ENCODE assay signal across 9 mouse cellular contexts in genomic region chr12:76676477-76676876, GRCm38 (mm10). TPM values are rescaled to one million over a fixed set of nuclear protein-coding genes. Genes with fewer than 3 reads are reported as not detected.
DNase-seq lines count a peak whose midpoint lies in the region; ATAC-seq and TF ChIP-seq lines count a peak whose summit lies in the region.
"Had no signal": no experiment of that assay in that cellular context is flagged by ENCODE, and none has a peak within 500 bp of the region (broad histone marks: within the 10 kb centered on the region; RNA-seq: fewer than 3 reads in every experiment).

No protein-coding gene starts in this region.

- H3K4me1 ChIP-seq in lung, postnatal 0 days (ENCODE audit: insufficient read depth, low read depth, low read length): no peaks in the 10 kb centered on the region
- H3K4me1 ChIP-seq in embryonic facial prominence, embryonic 14.5 days (ENCODE audit: control insufficient read depth, insufficient read depth, low read length): no peaks in the 10 kb centered on the region
- H3K4me1 ChIP-seq in liver, embryonic 14.5 days (replicated peaks; ENCODE audit: control insufficient read depth in 2 of 2, insufficient read depth in 2 of 2, low read length in 1 of 2): peaks cover 90 to 92% of the 10 kb centered on the region in 2 experiments

- H3K4me2 ChIP-seq in lung, postnatal 0 days (replicated peaks; ENCODE audit: low read depth, low read length): peak overlapping the region; percentile 42
- H3K4me2 ChIP-seq in embryonic facial prominence, embryonic 14.5 days (ENCODE audit: low read depth, low read length): 0 out of 2 replicates have a peak overlapping the region, but pooled peaks have one; percentile 19
- peak overlapping the region; percentile 80 for H3K4me2 ChIP-seq in liver, embryonic 14.5 days (ENCODE audit: low read depth)

- no peak for TF ChIP-seq CTCF in lung, postnatal 0 days (IDR thresholded peaks at IDR 0.05)
- TF ChIP-seq CTCF in liver, embryonic 14.5 days (IDR thresholded peaks at IDR 0.05; ENCODE audit: low read depth): no peak

- no peaks in the 10 kb centered on the region for H3K36me3 ChIP-seq in lung, postnatal 0 days (ENCODE audit: insufficient read depth, low read length)
- H3K36me3 ChIP-seq in embryonic facial prominence, embryonic 14.5 days (ENCODE audit: control insufficient read depth, insufficient read depth, low read length): no peaks in the 10 kb centered on the region
- H3K36me3 ChIP-seq in liver, embryonic 14.5 days (replicated peaks; ENCODE audit: control insufficient read depth, insufficient read depth, low read depth): peaks cover 40% of the 10 kb centered on the region

- no peak overlapping the region for H3K27ac ChIP-seq in lung, postnatal 0 days (ENCODE audit: low read length)
- no peak overlapping the region for H3K27ac ChIP-seq in embryonic facial prominence, embryonic 14.5 days (replicated peaks; ENCODE audit: low read depth, low read length)
- H3K27ac ChIP-seq in liver, embryonic 14.5 days: peak overlapping the region; percentile 96

- TF ChIP-seq EP300 in lung, postnatal 0 days (IDR thresholded peaks at IDR 0.05): no peak
- no peak for TF ChIP-seq EP300 in liver, embryonic 14.5 days (IDR thresholded peaks at IDR 0.05; ENCODE audit: low read depth)

- intact Hi-C loops in heart, postnatal 25 days (cut with DNase I): no loop called here

- no peak for ATAC-seq in lung, postnatal 0 days
- no peak for ATAC-seq in embryonic facial prominence, embryonic 14.5 days (ENCODE audit: low read depth)
- no peak for ATAC-seq in liver, embryonic 14.5 days (ENCODE audit: insufficient read depth)

- H3K4me3 ChIP-seq in lung, postnatal 0 days (ENCODE audit: low read depth, low read length): peak overlapping the region; percentile 8; the same call in 1 of the 2 replicates
- no peak overlapping the region for H3K4me3 ChIP-seq in embryonic facial prominence, embryonic 14.5 days (ENCODE audit: low read depth, low read length)
- no peak overlapping the region for H3K4me3 ChIP-seq in liver, embryonic 14.5 days (ENCODE audit: insufficient read depth in 1 of 2, low read depth in 2 of 2, low read length in 2 of 2)

- H3K27me3 ChIP-seq in lung, postnatal 0 days (replicated peaks; ENCODE audit: insufficient read depth, low read length): no peaks in the 10 kb centered on the region
- H3K27me3 ChIP-seq in embryonic facial prominence, embryonic 14.5 days (replicated peaks; ENCODE audit: control insufficient read depth, insufficient read depth, low read length): no peaks in the 10 kb centered on the region
- H3K27me3 ChIP-seq in liver, embryonic 14.5 days (ENCODE audit: control insufficient read depth, insufficient read depth, low read length): no peaks in the 10 kb centered on the region

- H3K9me3 ChIP-seq in lung, postnatal 0 days (ENCODE audit: low read length): no peaks in the 10 kb centered on the region
- H3K9me3 ChIP-seq in embryonic facial prominence, embryonic 14.5 days (ENCODE audit: control insufficient read depth, low read length): no peaks in the 10 kb centered on the region
- H3K9me3 ChIP-seq in liver, embryonic 14.5 days (ENCODE audit: control insufficient read depth, low read length): no peaks in the 10 kb centered on the region

- no peak overlapping the region for H3K9ac ChIP-seq in lung, postnatal 0 days (replicated peaks; ENCODE audit: low read depth)
- no peak overlapping the region for H3K9ac ChIP-seq in embryonic facial prominence, embryonic 14.5 days (ENCODE audit: low read depth, low read length)
- H3K9ac ChIP-seq in liver, embryonic 14.5 days (replicated peaks): peak overlapping the region; percentile 34

- WGBS in lung, postnatal 0 days: 48% methylated on average over 22 of the region's 22 CpGs
- 72% methylated on average over 22 of the region's 22 CpGs for WGBS in embryonic facial prominence, embryonic 14.5 days
- 64% methylated on average over 22 of the region's 22 CpGs for WGBS in liver, embryonic 14.5 days (ENCODE audit: insufficient replicate concordance)

- peak; percentile 83 for DNase-seq in heart, adult 11 months
- DNase-seq in heart, postnatal 25 days (ENCODE audit: low spot score): no peak
- peak; percentile 9 for DNase-seq in lung, postnatal 0 days (ENCODE audit: low spot score)
- no peak for DNase-seq in lung, postnatal 25 days (ENCODE audit: low spot score)
- DNase-seq in embryonic facial prominence, embryonic 14.5 days (ENCODE audit: low spot score): no peak
- no peak for DNase-seq in liver, embryonic 14.5 days (ENCODE audit: low read depth in 3 of 3, low spot score in 3 of 3)
- DNase-seq in adrenal gland, postnatal 10 days: no peak
- no peak for DNase-seq in spleen, postnatal 14 days (ENCODE audit: low spot score in 2 of 2)
- DNase-seq: adrenal gland, adult 2 months had no signal

RNA-seq across cellular contexts. Expression of gene Sptb, which starts 33.9 kb away (rescaled TPM):
- total RNA-seq in heart, postnatal 25 days (2021): 10 to 100 TPM; 77.3 to 82.3 TPM
- polyA plus RNA-seq in lung, postnatal 0 days (2015; fragmentation: Nextera tagmentation; extraction: Ambion mirVana): 0.35 and 0.38 TPM in 2 replicates
- polyA plus RNA-seq in embryonic facial prominence, embryonic 14.5 days (2014; fragmentation: Nextera tagmentation; extraction: Ambion mirVana): 2.3 and 3.3 TPM in 2 replicates
- polyA plus RNA-seq in liver, embryonic 14.5 days (2012; rRNA removed): 35.4 and 39.7 TPM in 2 replicates
- polyA plus RNA-seq in liver, embryonic 14.5 days (2014; fragmentation: Nextera tagmentation; extraction: Ambion mirVana): 59.4 and 70.4 TPM in 2 replicates
- 10 to 100 TPM; 35.9 to 43.5 TPM for total RNA-seq in adrenal gland, postnatal 10 days (2021)

Comparison
In these comparisons a context has a peak if more than half of its experiments do, and no peak if none do; other contexts are left out.
1. DNase-seq: peak in heart, adult 11 months (single experiment) and lung, postnatal 0 days (single experiment); none in heart, postnatal 25 days (single experiment), lung, postnatal 25 days (single experiment), embryonic facial prominence, embryonic 14.5 days (single experiment), liver, embryonic 14.5 days (0 of 3), adrenal gland, postnatal 10 days (single experiment) and spleen, postnatal 14 days (0 of 2).
2. H3K4me2 ChIP-seq: peak in every context shown above with its lines; median percentile 80 in liver, embryonic 14.5 days; 42 in lung, postnatal 0 days; 19 in embryonic facial prominence, embryonic 14.5 days.